Mouse (Mus musculus) forebrain, embryonic 10.5 days (tissue): ENCODE measurements around the gene Prl3c1. TPM values are rescaled to one million over a fixed set of nuclear protein-coding genes. Genes with fewer than 3 reads are reported as not detected.
"Not testable (repeated sequence)": the region's sequence is repeated elsewhere in the genome, so short reads cannot be mapped to it uniquely, and the experiment has no call there.

Experiments
- DNase-seq: peaks from one replicate; pipeline ENCODE4 v3.0.0-alpha.2; 2017; ENCODE audit warnings: low spot score; ENCODE audit errors: extremely low spot score
- H3K27ac ChIP-seq: fragments of 300-500 bp; sonication (generic); 2 replicates; pipeline ENCODE4 v1.5.1; 2016; ENCODE audit warnings: mild to moderate bottlenecking
- H3K27me3 ChIP-seq: fragments of 300-500 bp; sonication (generic); 2 replicates; pipeline ENCODE4 v1.6.1; 2016; ENCODE audit warnings: mild to moderate bottlenecking; ENCODE audit not compliant: poor library complexity, severe bottlenecking
- H3K36me3 ChIP-seq: fragments of 300-500 bp; sonication (generic); replicated peaks from 2 replicates; pipeline ENCODE4 v1.6.1; 2016; ENCODE audit warnings: mild to moderate bottlenecking, moderate library complexity
- H3K4me1 ChIP-seq: fragments of 300-500 bp; sonication (generic); 2 replicates; pipeline ENCODE4 v1.6.1; 2016
- H3K4me3 ChIP-seq: fragments of 300-500 bp; sonication (generic); 2 replicates; pipeline ENCODE4 v1.5.1; 2016; ENCODE audit warnings: mild to moderate bottlenecking, moderate library complexity
- H3K9me3 ChIP-seq: fragments of 300-500 bp; sonication (generic); 2 replicates; pipeline ENCODE4 v1.6.1; 2016; ENCODE audit warnings: mild to moderate bottlenecking, moderate library complexity
- WGBS: fragments of 180-500 bp; shearing (Covaris S2); methylation state at CpG from one replicate; pipeline ENCODE4 v1.1.7; 2016; 5-methylcytosine and 5-hydroxymethylcytosine counted together
- polyA plus RNA-seq: library from polyadenylated mRNA; unstranded; fragments of >200 nt; fragmentation: Nextera tagmentation; extraction: Ambion mirVana; gene quantifications from 2 replicates; pipeline ENCODE4 v1.2.1, GENCODE M21; 2016

The Prl3c1 gene
- polyA plus RNA-seq: not detected in 2 replicates

DNA sequence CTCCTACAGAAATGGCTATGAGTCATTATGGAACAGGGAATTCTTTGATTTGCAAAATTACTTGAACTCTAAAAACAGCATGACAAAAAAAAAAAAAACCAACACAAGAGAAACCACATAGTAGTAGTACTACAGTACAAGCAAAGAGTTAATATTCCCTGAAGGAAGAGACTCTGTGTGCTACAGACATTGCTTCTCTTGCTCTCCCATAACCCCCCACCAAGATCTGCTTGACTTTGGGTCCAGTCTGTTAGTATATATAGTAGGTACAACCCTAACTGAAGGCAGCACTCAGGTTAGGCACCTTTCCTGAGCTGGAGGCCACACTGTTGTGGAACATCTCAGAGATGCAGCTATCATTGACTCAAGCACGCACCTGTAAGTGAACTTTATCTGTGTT is at the start of gene Prl3c1:
Gene Prl3c1 (plus strand): TSS at position 301 of the 400 bp plus-strand sequence.
- H3K4me3 ChIP-seq: no peak within 1 kb of the TSS
- no peaks in the 10 kb centered on the region; the same call in 1 of the 2 replicates for H3K9me3 ChIP-seq
- H3K27ac ChIP-seq: no peak within 1 kb of the TSS
- no peaks in the 10 kb centered on the region for H3K36me3 ChIP-seq
- WGBS: 90% methylated on average over 1 of the region's 1 CpGs
- H3K27me3 ChIP-seq: no peaks in the 10 kb centered on the region
- no peaks in the 10 kb centered on the region for H3K4me1 ChIP-seq
- DNase-seq: no peak

- H3K27me3 ChIP-seq: no peaks in the 10 kb centered on the region
- no peaks in the 10 kb centered on the region for H3K9me3 ChIP-seq
- H3K27ac ChIP-seq: no peak overlapping the region
- 66% methylated on average over 1 of the region's 1 CpGs for WGBS
- H3K4me1 ChIP-seq: no peaks in the 10 kb centered on the region
- H3K36me3 ChIP-seq: no peaks in the 10 kb centered on the region
- no peak for DNase-seq
- H3K4me3 ChIP-seq: no peak overlapping the region
Observed at GRCm38 (mm10) chr13:27148264-27148663, 48.2 kb upstream of the Prl3c1 start.

- 89% methylated on average over 3 of the region's 3 CpGs for WGBS
- DNase-seq, H3K27me3 ChIP-seq, H3K4me3 ChIP-seq, H3K4me1 ChIP-seq, H3K9me3 ChIP-seq, H3K36me3 ChIP-seq, H3K27ac ChIP-seq: not testable (repeated sequence)
Observed at GRCm38 (mm10) chr13:27156490-27156889, 40.0 kb upstream of the Prl3c1 start, which contains the start of gene Prl3d3. Prl3d3 (plus strand) TSS chr13:27156790.

- H3K4me1 ChIP-seq: no peaks in the 10 kb centered on the region
- no peaks in the 10 kb centered on the region for H3K27me3 ChIP-seq
- H3K27ac ChIP-seq: no peak within 1 kb of the TSS
- H3K4me3 ChIP-seq: no peak within 1 kb of the TSS
- H3K36me3 ChIP-seq: no peaks in the 10 kb centered on the region
- 95% methylated on average over 1 of the region's 1 CpGs for WGBS
- H3K9me3 ChIP-seq: no peaks in the 10 kb centered on the region
- DNase-seq: no peak
Observed at GRCm38 (mm10) chr13:27241547-27241946, 45.1 kb downstream of the Prl3c1 start, which contains the start of gene Prl3b1. Prl3b1 (plus strand) TSS chr13:27241847.

Other genes with a start within 250 kb of the Prl3c1 start
- gene Prl, start 139.1 kb upstream of the Prl3c1 start, polyA plus RNA-seq: not detected in 2 replicates
- not detected in 2 replicates for gene Prl3d1, start 102.5 kb upstream of the Prl3c1 start, polyA plus RNA-seq
- not detected in 2 replicates for gene Prl3d2, start 75.0 kb upstream of the Prl3c1 start, polyA plus RNA-seq
- gene Prl3d3, start 39.9 kb upstream of the Prl3c1 start, polyA plus RNA-seq: not detected in 2 replicates
- 1.3 and 1.7 TPM in 2 replicates for gene Prl3b1, start 45.2 kb downstream of the Prl3c1 start, polyA plus RNA-seq
- gene Prl3a1, start 62.8 kb downstream of the Prl3c1 start, polyA plus RNA-seq: not detected in 2 replicates
- not detected in 2 replicates for gene Prl6a1, start 116.0 kb downstream of the Prl3c1 start, polyA plus RNA-seq
- gene Prl8a2, start 149.0 kb downstream of the Prl3c1 start, polyA plus RNA-seq: not detected in 2 replicates
- gene Prl2b1, start 194.2 kb downstream of the Prl3c1 start, polyA plus RNA-seq: not detected in 2 replicates
- gene Prl8a6, start 242.0 kb downstream of the Prl3c1 start, polyA plus RNA-seq: not detected in 2 replicates